Mouse (Mus musculus): ENCODE measurements around the gene Cyren. TPM values are rescaled to one million over a fixed set of nuclear protein-coding genes. Genes with fewer than 3 reads are reported as not detected.

Cyren gene
- polyA plus RNA-seq, 1 experiment from 2014 or later = 18.0 TPM

- H3K27ac ChIP-seq = peak within 1 kb of the TSS; percentile 39; the same call in 1 of the 2 replicates
- H3K36me3 ChIP-seq = no peaks in the 10 kb centered on the region
- no peak within 1 kb of the TSS for H3K9ac ChIP-seq
- WGBS = 24% methylated on average over 11 of the region's 11 CpGs
- peak within 1 kb of the TSS; percentile 21; the same call in 1 of the 2 replicates for H3K4me3 ChIP-seq
- no peaks in the 10 kb centered on the region for H3K9me3 ChIP-seq
- no peak for ATAC-seq (ENCODE audit: low FRiP score, low read depth)
- peak within 1 kb of the TSS; percentile 46 for H3K4me2 ChIP-seq (replicated peaks)
- no peaks in the 10 kb centered on the region for H3K27me3 ChIP-seq
- peaks cover 20% of the 10 kb centered on the region for H3K4me1 ChIP-seq
Measured at GRCm38 (mm10) chr6:34862791-34863403, 15.0 kb downstream of the Cyren start, which contains the start of gene Tmem140. Tmem140 (plus strand) TSS chr6:34863146.

GRCm38 (mm10) chr6:34862381-34862780 lies 15.5 kb downstream of the Cyren start:
- peaks cover 20% of the 10 kb centered on the region for H3K4me1 ChIP-seq
- no peaks in the 10 kb centered on the region for H3K9me3 ChIP-seq
- ATAC-seq (ENCODE audit: low FRiP score, low read depth) = no peak
- H3K4me2 ChIP-seq (replicated peaks) = peak overlapping the region; percentile 46
- no peaks in the 10 kb centered on the region for H3K36me3 ChIP-seq
- H3K9ac ChIP-seq = no peak overlapping the region
- 91% methylated on average over 6 of the region's 6 CpGs for WGBS
- H3K27me3 ChIP-seq = no peaks in the 10 kb centered on the region
- H3K27ac ChIP-seq = no peak overlapping the region
- H3K4me3 ChIP-seq = no peak overlapping the region

GRCm38 (mm10) chr6:34861546-34862053 lies 16.3 kb downstream of the Cyren start:
- no peak for ATAC-seq (ENCODE audit: low FRiP score, low read depth)
- Histone ChIP-seq H3K27ac (no peak overlapping the region), H3K9ac (no peak overlapping the region), H3K27me3 (no peaks in the 10 kb centered on the region), H3K4me2 (replicated peaks) (no peak overlapping the region), H3K9me3 (no peaks in the 10 kb centered on the region), H3K4me3 (no peak overlapping the region), H3K4me1 (peaks cover 20% of the 10 kb centered on the region), H3K36me3 (no peaks in the 10 kb centered on the region)
- 92% methylated on average over 11 of the region's 11 CpGs for WGBS

- ATAC-seq (ENCODE audit: low FRiP score, low read depth) = no peak
- Histone ChIP-seq H3K36me3 (no peaks in the 10 kb centered on the region), H3K9me3 (no peaks in the 10 kb centered on the region), H3K27me3 (no peaks in the 10 kb centered on the region), H3K9ac (no peak overlapping the region), H3K4me2 (replicated peaks) (no peak overlapping the region), H3K4me1 (no peaks in the 10 kb centered on the region), H3K27ac (no peak overlapping the region), H3K4me3 (no peak overlapping the region)
- WGBS = 94% methylated on average over 5 of the region's 5 CpGs
Measured at GRCm38 (mm10) chr6:34832352-34832751, 45.5 kb downstream of the Cyren start.

GRCm38 (mm10) chr6:34824406-34824805 lies 53.5 kb downstream of the Cyren start:
- no peaks in the 10 kb centered on the region for H3K27me3 ChIP-seq
- H3K36me3 ChIP-seq = no peaks in the 10 kb centered on the region
- no peak overlapping the region for H3K9ac ChIP-seq
- no peaks in the 10 kb centered on the region for H3K4me1 ChIP-seq
- H3K4me2 ChIP-seq (replicated peaks) = no peak overlapping the region
- H3K4me3 ChIP-seq = no peak overlapping the region
- H3K9me3 ChIP-seq = peaks cover 4% of the 10 kb centered on the region; the same call in 1 of the 2 replicates
- no peak for ATAC-seq (ENCODE audit: low FRiP score, low read depth)
- no peak overlapping the region for H3K27ac ChIP-seq

Other genes with a start within 250 kb of the Cyren start
- gene Agbl3, start 97.6 kb downstream of the Cyren start, polyA plus RNA-seq (2015; fragmentation: Nextera tagmentation; extraction: Ambion mirVana) = 7.6 and 8.6 TPM in 2 replicates
- 2.5 and 2.7 TPM in 2 replicates for gene Tmem140, start 14.9 kb downstream of the Cyren start, polyA plus RNA-seq (2015; fragmentation: Nextera tagmentation; extraction: Ambion mirVana)
- gene Wdr91, start 32.8 kb upstream of the Cyren start, polyA plus RNA-seq (2015; fragmentation: Nextera tagmentation; extraction: Ambion mirVana) = 11.3 and 11.5 TPM in 2 replicates
- gene Stra8, start 42.1 kb upstream of the Cyren start, polyA plus RNA-seq (2015; fragmentation: Nextera tagmentation; extraction: Ambion mirVana) = not detected in 2 replicates
- gene Slc23a4, start 110.3 kb upstream of the Cyren start, polyA plus RNA-seq (2015; fragmentation: Nextera tagmentation; extraction: Ambion mirVana) = 0.39 and 0.72 TPM in 2 replicates

Data from limb, embryonic 13.5 days (tissue).